Mouse (Mus musculus): ENCODE measurements around the gene Cplx1.

GRCm38 (mm10) chr5:108473737-108474136 lies 76.1 kb downstream of the Cplx1 start:
- no peak for TF ChIP-seq CTCF (IDR thresholded peaks at IDR 0.05; ENCODE audit: extremely low read depth, insufficient read depth, low read length)
- TF ChIP-seq POLR2A (IDR thresholded peaks at IDR 0.05; ENCODE audit: extremely low read depth, insufficient read depth, low read length): no peak

Data from cortical plate, adult 2 months (tissue).